In the genomic region with DNA sequence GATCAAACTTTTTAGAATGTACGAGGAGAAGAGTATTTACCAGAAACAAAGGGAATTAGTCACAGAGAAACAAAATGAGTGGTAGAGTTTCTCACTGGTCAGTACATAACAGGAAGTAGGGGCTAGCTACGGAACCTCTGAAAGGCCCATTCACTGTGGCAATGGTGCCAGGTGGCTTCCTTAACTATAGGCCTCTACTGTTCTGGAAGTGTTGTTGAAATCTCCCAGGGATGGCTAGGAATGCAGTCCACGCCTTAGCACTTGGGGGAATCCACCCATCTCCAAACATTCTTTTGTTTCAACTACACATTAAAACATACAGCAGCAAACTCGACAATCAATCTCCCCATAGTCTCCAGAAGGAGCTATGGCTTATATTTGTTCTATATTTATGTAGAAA, we compare ENCODE assay signal across 21 mouse cellular contexts.
"Had no signal": no experiment of that assay in that cellular context is flagged by ENCODE, and none has a peak within 500 bp of the region (broad histone marks: within the 10 kb centered on the region; RNA-seq: fewer than 3 reads in every experiment).

No protein-coding gene starts in this region.

- H3K27me3 ChIP-seq: heart, embryonic 13.5 days; heart, embryonic 15.5 days; hindbrain, embryonic 13.5 days; hindbrain, embryonic 15.5 days had no signal

- ATAC-seq: hindbrain, postnatal 0 days had no signal

- DNase-seq: gastrocnemius, postnatal 14 days; gastrocnemius, postnatal 36 days; heart, adult 18-20 months; heart, postnatal 14 days; heart, postnatal 36 days; kidney, adult 11 months; kidney, postnatal 10 days; kidney, postnatal 25 days; kidney, postnatal 4 days; liver had no signal

- H3K9ac ChIP-seq: heart, embryonic 13.5 days; heart, embryonic 15.5 days; hindbrain, embryonic 13.5 days; hindbrain, embryonic 15.5 days; limb, embryonic 12.5 days had no signal

- H3K9me3 ChIP-seq: heart, embryonic 13.5 days; heart, embryonic 15.5 days; hindbrain, embryonic 13.5 days; hindbrain, embryonic 15.5 days; limb, embryonic 10.5 days; limb, embryonic 12.5 days had no signal

- H3K36me3 ChIP-seq: heart, embryonic 13.5 days; heart, embryonic 15.5 days; hindbrain, embryonic 13.5 days; hindbrain, embryonic 15.5 days; limb, embryonic 10.5 days; limb, embryonic 12.5 days had no signal

- H3K4me2 ChIP-seq: heart, embryonic 11.5 days; heart, embryonic 13.5 days; heart, embryonic 15.5 days; hindbrain, embryonic 13.5 days; hindbrain, embryonic 15.5 days; limb, embryonic 12.5 days; liver, embryonic 11.5 days had no signal

- H3K4me3 ChIP-seq: heart, embryonic 13.5 days; heart, embryonic 15.5 days; hindbrain, embryonic 13.5 days; hindbrain, embryonic 15.5 days; layer of hippocampus, adult 2 months; left cerebral cortex, adult 2 months; limb, embryonic 10.5 days; limb, embryonic 12.5 days had no signal

- H3K27ac ChIP-seq: heart, embryonic 13.5 days; heart, embryonic 15.5 days; hindbrain, embryonic 13.5 days; hindbrain, embryonic 15.5 days; hindbrain, postnatal 0 days; layer of hippocampus, adult 2 months; left cerebral cortex, adult 2 months; limb, embryonic 10.5 days; limb, embryonic 12.5 days had no signal
